Mouse (Mus musculus): ENCODE data around the gene Trnau1ap.

Trnau1ap gene

GRCm38 (mm10) chr4:132329115-132329834, at the start of gene Trnau1ap:
Trnau1ap (minus strand) TSS chr4:132329538.
- peak; percentile 83 for DNase-seq

- DNase-seq = no peak
Observed at GRCm38 (mm10) chr4:132373820-132374219, 44.5 kb upstream of the Trnau1ap start.

GRCm38 (mm10) chr4:132369953-132370750, 40.8 kb upstream of the Trnau1ap start:
- DNase-seq = no peak

GRCm38 (mm10) chr4:132367480-132368201, 38.3 kb upstream of the Trnau1ap start:
- no peak for DNase-seq

GRCm38 (mm10) chr4:132365450-132366060, 36.2 kb upstream of the Trnau1ap start:
- no peak for DNase-seq

DNA sequence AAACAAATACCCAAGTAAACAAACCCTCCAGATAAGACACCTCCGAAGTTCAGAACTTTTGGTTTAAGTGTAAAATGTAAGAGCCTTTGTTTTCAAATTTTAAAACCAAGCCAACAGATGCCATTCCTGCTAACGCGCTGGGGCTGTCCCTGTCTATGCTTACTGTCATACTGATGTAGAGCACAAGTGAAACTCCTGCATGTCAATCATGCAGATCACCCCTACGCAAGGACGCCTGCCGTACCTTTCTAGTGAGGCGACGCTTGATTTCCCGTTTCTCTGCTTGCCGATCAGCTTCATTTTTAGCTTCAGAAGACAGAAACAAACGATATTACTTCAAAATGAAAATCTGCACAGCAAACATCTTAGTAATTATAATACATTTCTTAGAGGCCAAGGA, 34.1 kb upstream of the Trnau1ap start:
- DNase-seq = no peak

DNA sequence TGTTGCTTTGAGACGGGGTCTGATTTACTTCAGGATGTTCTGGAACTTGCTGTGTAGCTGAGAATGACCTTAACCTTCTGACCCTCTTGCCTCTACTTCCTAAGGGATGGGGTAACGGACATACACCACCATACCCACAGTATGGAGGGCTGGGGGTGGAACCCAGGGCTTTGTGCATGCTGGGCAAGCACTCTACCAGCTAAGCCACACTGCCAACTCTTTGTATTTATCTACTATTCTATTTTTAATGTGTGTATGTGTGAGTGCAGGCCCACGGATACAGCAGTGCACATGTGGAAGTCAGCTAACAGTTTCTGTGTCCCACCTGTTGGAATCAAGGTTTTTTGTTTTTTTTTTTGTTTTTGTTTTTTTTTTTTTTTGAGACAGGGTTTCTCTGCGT, 30.2 kb upstream of the Trnau1ap start:
- no peak for DNase-seq

DNA sequence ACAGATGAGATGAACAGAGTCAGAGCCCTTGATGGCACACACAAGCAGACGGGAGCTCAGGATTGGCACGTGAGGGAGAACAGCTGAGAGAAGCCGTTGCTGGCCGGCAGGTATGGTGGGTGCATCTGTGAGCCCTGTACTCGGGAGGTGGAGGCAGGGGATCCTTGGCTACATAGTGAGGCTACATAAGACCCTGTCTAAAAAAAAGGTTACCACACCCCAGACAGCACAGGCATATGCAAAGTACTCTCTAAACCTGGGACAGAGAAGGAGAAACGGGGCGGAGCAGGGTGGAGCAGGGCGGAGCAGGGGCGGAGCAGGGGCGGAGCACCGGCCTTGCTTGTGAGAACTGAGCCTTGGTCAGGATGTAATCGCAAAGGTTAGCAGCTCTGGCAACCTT, 26.8 kb upstream of the Trnau1ap start:
- no peak for DNase-seq

DNA sequence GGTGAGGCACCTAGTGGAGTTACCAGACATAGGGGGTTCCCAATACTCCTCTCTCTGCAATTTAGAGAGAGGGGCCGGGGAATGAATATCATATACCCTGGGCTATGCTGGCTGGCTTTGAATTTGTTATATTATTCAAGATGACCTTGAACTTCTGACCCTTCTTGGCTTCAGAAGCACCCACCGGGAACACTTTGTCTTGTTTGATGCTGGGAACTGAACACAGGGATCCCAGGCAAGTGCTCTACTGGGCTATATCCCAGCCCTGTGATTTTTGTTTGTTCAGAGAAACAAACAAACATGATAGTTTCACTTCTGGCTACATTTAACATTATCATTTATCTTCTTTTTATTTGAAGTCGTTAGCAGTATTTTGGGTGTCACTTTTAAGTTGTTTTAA, 26.1 kb upstream of the Trnau1ap start:
- no peak for DNase-seq

- DNase-seq = peak; percentile 33
Observed at GRCm38 (mm10) chr4:132354571-132354970, 25.2 kb upstream of the Trnau1ap start.

- DNase-seq = peak; percentile 79
Observed at GRCm38 (mm10) chr4:132353481-132353885, 24.1 kb upstream of the Trnau1ap start, which contains the start of gene Rcc1. Rcc1 (minus strand) TSS chr4:132353605.

GRCm38 (mm10) chr4:132352739-132353138, 23.4 kb upstream of the Trnau1ap start:
- DNase-seq = peak; percentile 24

GRCm38 (mm10) chr4:132351401-132351800, 22.1 kb upstream of the Trnau1ap start:
- no peak for DNase-seq

GRCm38 (mm10) chr4:132350854-132351253, 21.5 kb upstream of the Trnau1ap start:
- no peak for DNase-seq

- DNase-seq = no peak
Observed at GRCm38 (mm10) chr4:132350123-132350740, 20.9 kb upstream of the Trnau1ap start.

GRCm38 (mm10) chr4:132349495-132350122, 20.3 kb upstream of the Trnau1ap start:
- no peak for DNase-seq

DNA sequence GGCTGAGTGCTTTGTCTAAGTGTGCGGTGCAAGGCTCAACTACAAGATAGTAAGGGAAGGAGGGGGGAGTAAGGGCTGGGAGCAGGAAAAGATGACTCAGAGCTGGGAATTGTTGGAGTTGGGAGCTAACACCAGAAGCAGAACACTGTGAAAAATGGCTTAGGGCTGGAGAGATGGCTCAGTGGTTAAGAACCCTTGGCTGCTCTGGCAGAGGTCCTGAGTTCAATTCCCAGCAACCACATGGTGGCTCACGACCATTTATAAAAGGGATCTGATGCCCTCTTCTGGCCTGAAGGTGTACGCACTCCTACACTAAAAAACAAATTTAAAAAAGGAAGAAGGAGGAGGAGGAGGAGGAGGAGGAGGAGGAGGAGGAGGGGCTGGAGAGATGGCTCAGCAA, 17.3 kb upstream of the Trnau1ap start:
- DNase-seq = no peak

GRCm38 (mm10) chr4:132346261-132346660, 16.9 kb upstream of the Trnau1ap start:
- DNase-seq = no peak

- no peak for DNase-seq
Observed at GRCm38 (mm10) chr4:132345843-132346212, 16.5 kb upstream of the Trnau1ap start.

GRCm38 (mm10) chr4:132345135-132345842, 16.0 kb upstream of the Trnau1ap start:
- DNase-seq = peak; percentile 98

- DNase-seq = no peak
Observed at GRCm38 (mm10) chr4:132344403-132345134, 15.2 kb upstream of the Trnau1ap start.

Data from cerebellum, adult 8-10 months (tissue).